Mouse (Mus musculus): ENCODE measurements around the gene Lrig2. TPM values are rescaled to one million over a fixed set of nuclear protein-coding genes. Genes with fewer than 3 reads are reported as not detected.

Gene Lrig2
- polyA plus RNA-seq, 1 experiment from 2014 or later, result 11.0 TPM

GRCm38 (mm10) chr3:104390072-104390471, 121.6 kb downstream of the Lrig2 start:
- Histone ChIP-seq H3K4me2 (no peak overlapping the region), H3K4me3 (ENCODE audit: low read depth, low read length) (no peak overlapping the region), H3K9ac (ENCODE audit: low read depth, low read length) (no peak overlapping the region), H3K36me3 (ENCODE audit: control insufficient read depth, insufficient read depth, low read length) (no peaks in the 10 kb centered on the region), H3K4me1 (replicated peaks; ENCODE audit: control insufficient read depth, insufficient read depth, low read length) (no peaks in the 10 kb centered on the region), H3K27ac (ENCODE audit: low read depth, low read length) (no peak overlapping the region), H3K9me3 (ENCODE audit: control insufficient read depth, low read length) (no peaks in the 10 kb centered on the region), H3K27me3 (replicated peaks; ENCODE audit: control insufficient read depth, insufficient read depth, low read length) (no peaks in the 10 kb centered on the region)
- ATAC-seq (replicated peaks; ENCODE audit: low FRiP score) (no peak), DNase-seq (ENCODE audit: low spot score) (no peak)
- 74% methylated on average over 10 of the region's 10 CpGs for WGBS

- Histone ChIP-seq H3K9ac (ENCODE audit: low read depth, low read length) (no peak overlapping the region), H3K27me3 (replicated peaks; ENCODE audit: control insufficient read depth, insufficient read depth, low read length) (no peaks in the 10 kb centered on the region), H3K4me3 (ENCODE audit: low read depth, low read length) (no peak overlapping the region), H3K4me1 (replicated peaks; ENCODE audit: control insufficient read depth, insufficient read depth, low read length) (no peaks in the 10 kb centered on the region), H3K27ac (ENCODE audit: low read depth, low read length) (no peak overlapping the region), H3K4me2 (no peak overlapping the region), H3K36me3 (ENCODE audit: control insufficient read depth, insufficient read depth, low read length) (no peaks in the 10 kb centered on the region), H3K9me3 (ENCODE audit: control insufficient read depth, low read length) (no peaks in the 10 kb centered on the region)
- ATAC-seq (replicated peaks; ENCODE audit: low FRiP score), result no peak
- no peak for DNase-seq (ENCODE audit: low spot score)
- WGBS, result 84% methylated on average over 2 of the region's 2 CpGs
Measured at GRCm38 (mm10) chr3:104389449-104389848, 122.3 kb downstream of the Lrig2 start.

GRCm38 (mm10) chr3:104385587-104385986, 126.1 kb downstream of the Lrig2 start:
- no peak overlapping the region for H3K4me3 ChIP-seq (ENCODE audit: low read depth, low read length)
- H3K27ac ChIP-seq (ENCODE audit: low read depth, low read length), result no peak overlapping the region
- DNase-seq (ENCODE audit: low spot score) (no peak), ATAC-seq (replicated peaks; ENCODE audit: low FRiP score) (no peak)
- no peak overlapping the region for H3K4me2 ChIP-seq
- no peaks in the 10 kb centered on the region for H3K4me1 ChIP-seq (replicated peaks; ENCODE audit: control insufficient read depth, insufficient read depth, low read length)
- no peaks in the 10 kb centered on the region for H3K9me3 ChIP-seq (ENCODE audit: control insufficient read depth, low read length)
- WGBS, result 86% methylated on average over 8 of the region's 8 CpGs
- H3K36me3 ChIP-seq (ENCODE audit: control insufficient read depth, insufficient read depth, low read length), result no peaks in the 10 kb centered on the region
- no peak overlapping the region for H3K9ac ChIP-seq (ENCODE audit: low read depth, low read length)
- H3K27me3 ChIP-seq (replicated peaks; ENCODE audit: control insufficient read depth, insufficient read depth, low read length), result no peaks in the 10 kb centered on the region

GRCm38 (mm10) chr3:104383681-104384341, 127.9 kb downstream of the Lrig2 start:
- Histone ChIP-seq H3K27me3 (replicated peaks; ENCODE audit: control insufficient read depth, insufficient read depth, low read length) (no peaks in the 10 kb centered on the region), H3K9me3 (ENCODE audit: control insufficient read depth, low read length) (no peaks in the 10 kb centered on the region), H3K9ac (ENCODE audit: low read depth, low read length) (no peak overlapping the region), H3K36me3 (ENCODE audit: control insufficient read depth, insufficient read depth, low read length) (no peaks in the 10 kb centered on the region), H3K27ac (ENCODE audit: low read depth, low read length) (no peak overlapping the region), H3K4me3 (ENCODE audit: low read depth, low read length) (no peak overlapping the region), H3K4me1 (replicated peaks; ENCODE audit: control insufficient read depth, insufficient read depth, low read length) (no peaks in the 10 kb centered on the region), H3K4me2 (no peak overlapping the region)
- ATAC-seq (replicated peaks; ENCODE audit: low FRiP score) (no peak), DNase-seq (ENCODE audit: low spot score) (no peak)
- 57% methylated on average over 9 of the region's 9 CpGs for WGBS

GRCm38 (mm10) chr3:104378228-104378627, 133.5 kb downstream of the Lrig2 start:
- Histone ChIP-seq H3K27me3 (replicated peaks; ENCODE audit: control insufficient read depth, insufficient read depth, low read length) (no peaks in the 10 kb centered on the region), H3K9me3 (ENCODE audit: control insufficient read depth, low read length) (no peaks in the 10 kb centered on the region), H3K4me2 (no peak overlapping the region), H3K4me3 (ENCODE audit: low read depth, low read length) (no peak overlapping the region), H3K9ac (ENCODE audit: low read depth, low read length) (no peak overlapping the region), H3K27ac (ENCODE audit: low read depth, low read length) (no peak overlapping the region), H3K4me1 (replicated peaks; ENCODE audit: control insufficient read depth, insufficient read depth, low read length) (no peaks in the 10 kb centered on the region), H3K36me3 (ENCODE audit: control insufficient read depth, insufficient read depth, low read length) (no peaks in the 10 kb centered on the region)
- DNase-seq (ENCODE audit: low spot score) (no peak), ATAC-seq (replicated peaks; ENCODE audit: low FRiP score) (no peak)
- 82% methylated on average over 3 of the region's 3 CpGs for WGBS

- Histone ChIP-seq H3K36me3 (ENCODE audit: control insufficient read depth, insufficient read depth, low read length) (no peaks in the 10 kb centered on the region), H3K27me3 (replicated peaks; ENCODE audit: control insufficient read depth, insufficient read depth, low read length) (no peaks in the 10 kb centered on the region), H3K27ac (ENCODE audit: low read depth, low read length) (no peak overlapping the region), H3K9ac (ENCODE audit: low read depth, low read length) (no peak overlapping the region), H3K4me3 (ENCODE audit: low read depth, low read length) (no peak overlapping the region), H3K9me3 (ENCODE audit: control insufficient read depth, low read length) (no peaks in the 10 kb centered on the region), H3K4me2 (no peak overlapping the region), H3K4me1 (replicated peaks; ENCODE audit: control insufficient read depth, insufficient read depth, low read length) (no peaks in the 10 kb centered on the region)
- ATAC-seq (replicated peaks; ENCODE audit: low FRiP score) (no peak), DNase-seq (ENCODE audit: low spot score) (no peak)
- 53% methylated on average over 8 of the region's 8 CpGs for WGBS
Measured at GRCm38 (mm10) chr3:104373907-104374306, 137.8 kb downstream of the Lrig2 start.

GRCm38 (mm10) chr3:104372374-104372773, 139.3 kb downstream of the Lrig2 start:
- Histone ChIP-seq H3K27ac (ENCODE audit: low read depth, low read length) (no peak overlapping the region), H3K9me3 (ENCODE audit: control insufficient read depth, low read length) (no peaks in the 10 kb centered on the region), H3K4me2 (no peak overlapping the region), H3K9ac (ENCODE audit: low read depth, low read length) (no peak overlapping the region), H3K27me3 (replicated peaks; ENCODE audit: control insufficient read depth, insufficient read depth, low read length) (no peaks in the 10 kb centered on the region), H3K4me1 (replicated peaks; ENCODE audit: control insufficient read depth, insufficient read depth, low read length) (no peaks in the 10 kb centered on the region), H3K4me3 (ENCODE audit: low read depth, low read length) (no peak overlapping the region), H3K36me3 (ENCODE audit: control insufficient read depth, insufficient read depth, low read length) (no peaks in the 10 kb centered on the region)
- DNase-seq (ENCODE audit: low spot score), result no peak
- no peak for ATAC-seq (replicated peaks; ENCODE audit: low FRiP score)
- 72% methylated on average over 2 of the region's 2 CpGs for WGBS

GRCm38 (mm10) chr3:104367912-104368311, 143.8 kb downstream of the Lrig2 start:
- ATAC-seq (replicated peaks; ENCODE audit: low FRiP score), result no peak
- no peak overlapping the region for H3K9ac ChIP-seq (ENCODE audit: low read depth, low read length)
- H3K4me2 ChIP-seq, result no peak overlapping the region
- no peak for DNase-seq (ENCODE audit: low spot score)
- H3K36me3 ChIP-seq (ENCODE audit: control insufficient read depth, insufficient read depth, low read length), result no peaks in the 10 kb centered on the region
- H3K9me3 ChIP-seq (ENCODE audit: control insufficient read depth, low read length), result no peaks in the 10 kb centered on the region
- H3K4me1 ChIP-seq (replicated peaks; ENCODE audit: control insufficient read depth, insufficient read depth, low read length), result no peaks in the 10 kb centered on the region
- 86% methylated on average over 2 of the region's 2 CpGs for WGBS
- no peak overlapping the region for H3K27ac ChIP-seq (ENCODE audit: low read depth, low read length)
- H3K4me3 ChIP-seq (ENCODE audit: low read depth, low read length), result no peak overlapping the region
- no peaks in the 10 kb centered on the region for H3K27me3 ChIP-seq (replicated peaks; ENCODE audit: control insufficient read depth, insufficient read depth, low read length)

- H3K9ac ChIP-seq (ENCODE audit: low read depth, low read length), result no peak overlapping the region
Measured at GRCm38 (mm10) chr3:104361814-104362213, 149.9 kb downstream of the Lrig2 start.

More at GRCm38 (mm10) chr3:104361814-104362213, 149.9 kb downstream of the Lrig2 start:
- Histone ChIP-seq H3K4me3 (ENCODE audit: low read depth, low read length) (no peak overlapping the region), H3K9me3 (ENCODE audit: control insufficient read depth, low read length) (no peaks in the 10 kb centered on the region), H3K4me1 (replicated peaks; ENCODE audit: control insufficient read depth, insufficient read depth, low read length) (no peaks in the 10 kb centered on the region), H3K27me3 (replicated peaks; ENCODE audit: control insufficient read depth, insufficient read depth, low read length) (no peaks in the 10 kb centered on the region), H3K4me2 (no peak overlapping the region), H3K27ac (ENCODE audit: low read depth, low read length) (no peak overlapping the region), H3K36me3 (ENCODE audit: control insufficient read depth, insufficient read depth, low read length) (no peaks in the 10 kb centered on the region)
- no peak for ATAC-seq (replicated peaks; ENCODE audit: low FRiP score)
- no peak for DNase-seq (ENCODE audit: low spot score)
- WGBS, result 69% methylated on average over 8 of the region's 8 CpGs

Measured in liver, embryonic 11.5 days (tissue).